Mouse (Mus musculus): ENCODE measurements at regions not wholly inside any gene's neighbourhood (a gene's known extent, or its start where the extent isn't known, plus 50 kb on each side); places are given as distances from the start of the nearest gene placed in this dataset.

DNA sequence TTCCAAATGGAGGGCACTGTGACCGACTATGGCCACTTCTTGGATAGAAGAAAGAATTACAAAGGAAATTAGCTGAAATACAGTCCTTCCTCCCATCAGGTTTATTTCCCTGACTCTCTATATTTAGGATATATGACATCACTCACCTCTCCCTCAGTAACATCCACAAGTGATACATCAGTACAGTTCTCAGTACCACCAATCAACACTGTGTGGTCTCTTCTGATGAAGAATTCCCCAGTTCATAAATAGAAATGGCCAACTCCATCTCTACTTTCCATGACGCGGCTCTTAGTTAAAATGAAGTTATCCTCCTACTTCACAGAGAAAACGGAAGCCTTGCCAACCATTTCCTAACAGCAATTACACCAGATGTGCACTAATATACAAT lies 208.3 kb upstream of the Dio2 start:
- DNase-seq (ENCODE audit: low spot score) = no peak

DNA sequence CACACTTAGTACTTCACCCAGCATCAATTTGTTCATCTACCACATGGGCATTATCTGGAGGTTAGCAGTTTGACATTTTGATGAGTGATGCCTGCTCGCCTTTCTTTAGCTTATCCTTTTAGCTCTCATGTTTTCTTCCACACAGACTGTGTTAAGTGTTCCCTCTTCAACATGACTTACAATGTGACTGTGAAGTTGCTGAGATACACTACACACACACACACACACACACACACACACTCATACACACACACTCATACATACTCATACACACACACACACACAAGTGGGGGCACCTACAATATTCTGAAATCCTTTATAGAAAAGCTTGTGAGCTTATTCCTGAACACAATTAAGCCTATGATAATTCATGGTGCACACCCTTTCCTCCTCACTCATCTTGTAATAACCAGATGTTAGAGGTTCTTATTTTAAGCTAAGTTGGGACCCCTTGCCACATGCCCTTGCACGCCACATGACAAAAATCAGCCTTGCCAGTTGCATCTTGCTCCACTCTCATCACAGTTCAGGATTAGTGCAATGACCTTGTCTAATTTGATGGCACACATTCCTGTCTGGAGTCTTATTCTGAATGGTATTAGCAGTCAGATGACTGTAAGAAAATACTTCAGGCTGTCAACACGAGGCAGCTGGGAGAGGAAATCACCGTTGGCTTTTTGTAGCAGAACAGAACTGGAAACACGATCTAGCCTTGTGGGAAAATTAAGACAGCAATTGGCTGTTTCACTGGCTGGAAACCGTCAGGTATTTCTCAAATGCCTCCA lies 207.7 kb upstream of the Dio2 start:
- DNase-seq (ENCODE audit: low spot score) = no peak

DNA sequence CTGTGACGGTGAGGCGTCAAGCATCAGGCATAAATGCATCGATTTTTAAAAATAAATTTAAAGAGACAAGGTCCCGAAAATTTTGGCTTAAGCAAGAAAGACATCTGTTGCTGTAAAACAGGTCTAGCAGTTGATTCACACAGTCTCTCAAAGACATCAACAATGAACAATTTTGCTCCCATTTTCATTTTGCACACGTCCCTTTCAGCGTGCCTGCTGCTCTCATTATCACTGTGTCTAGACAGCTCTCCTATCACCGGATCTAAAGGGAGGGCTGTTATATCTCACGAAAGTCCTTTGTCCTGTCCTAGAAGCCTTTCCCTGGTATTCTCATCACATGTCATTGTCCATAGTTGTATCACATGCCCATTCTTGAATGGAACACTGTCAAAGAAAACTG lies 194.4 kb upstream of the Dio2 start:
- no peak for DNase-seq (ENCODE audit: low spot score)

DNA sequence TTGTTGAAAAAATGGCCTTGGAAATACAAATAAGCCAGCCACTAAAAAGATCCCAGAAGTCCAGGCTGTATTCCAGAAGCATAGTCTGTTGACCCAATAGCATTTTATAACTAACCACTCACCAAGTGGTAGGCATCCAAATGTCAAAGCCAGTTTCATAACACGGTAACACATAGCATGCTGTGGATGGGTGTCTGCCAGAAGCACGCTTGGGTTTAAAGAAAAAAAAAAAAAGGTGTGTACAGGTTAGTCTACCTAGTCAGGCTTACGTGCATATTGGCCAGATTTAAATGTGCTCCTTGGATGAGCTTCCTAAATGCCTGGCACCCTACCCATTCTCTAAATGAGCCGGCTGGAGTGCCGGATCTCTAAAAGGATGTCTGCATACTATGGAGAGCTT lies 194.0 kb upstream of the Dio2 start:
- DNase-seq (ENCODE audit: low spot score) = no peak

DNA sequence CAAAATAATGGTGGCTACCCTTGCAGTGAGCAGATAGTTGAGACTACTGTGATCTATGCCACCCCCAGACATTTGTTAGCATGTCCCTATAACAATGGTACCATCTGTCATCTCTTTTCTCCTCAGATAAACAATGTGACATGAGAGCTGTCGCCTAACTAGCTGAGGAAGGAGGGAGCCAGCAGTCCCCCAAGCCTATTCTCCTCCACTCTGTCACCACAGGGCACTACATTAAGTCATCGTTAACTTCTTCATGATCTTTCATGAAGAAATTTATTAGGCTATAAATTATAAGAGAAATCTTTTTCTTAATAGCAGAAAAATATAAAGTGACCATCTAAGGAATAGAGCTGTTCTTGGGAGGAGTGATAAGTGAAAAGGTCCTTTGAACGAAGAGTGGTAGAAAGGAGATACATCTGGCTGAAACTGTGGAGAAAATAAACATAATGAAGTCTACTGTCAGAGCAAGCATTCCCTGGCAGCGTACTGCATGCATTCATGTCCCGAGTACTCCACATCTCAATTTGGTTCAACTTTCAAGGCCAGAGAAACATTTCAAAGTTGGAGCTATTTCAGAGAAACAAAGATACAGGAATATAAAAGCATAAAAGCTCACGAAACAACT lies 192.0 kb upstream of the Dio2 start:
- DNase-seq (ENCODE audit: low spot score) = no peak

DNA sequence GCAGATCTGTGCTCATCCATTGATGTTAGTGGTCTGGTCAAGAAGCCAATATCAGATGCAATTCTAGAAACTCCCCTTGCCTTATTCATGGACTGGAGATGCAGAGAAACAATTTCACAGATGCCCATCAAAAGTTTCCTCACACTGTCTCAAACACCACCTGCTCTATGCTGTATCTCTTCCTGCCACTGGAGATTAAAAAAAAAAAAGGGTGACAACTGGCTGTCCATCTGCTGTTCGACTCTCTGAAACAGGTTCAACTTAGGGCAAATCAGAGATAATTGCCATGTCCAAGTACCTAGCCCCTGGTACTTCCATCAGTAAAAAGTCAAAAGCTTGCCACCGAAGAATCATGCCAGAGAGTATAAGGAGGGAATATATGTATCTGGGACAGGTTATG lies 185.4 kb upstream of the Dio2 start:
- DNase-seq (ENCODE audit: low spot score) = no peak

DNA sequence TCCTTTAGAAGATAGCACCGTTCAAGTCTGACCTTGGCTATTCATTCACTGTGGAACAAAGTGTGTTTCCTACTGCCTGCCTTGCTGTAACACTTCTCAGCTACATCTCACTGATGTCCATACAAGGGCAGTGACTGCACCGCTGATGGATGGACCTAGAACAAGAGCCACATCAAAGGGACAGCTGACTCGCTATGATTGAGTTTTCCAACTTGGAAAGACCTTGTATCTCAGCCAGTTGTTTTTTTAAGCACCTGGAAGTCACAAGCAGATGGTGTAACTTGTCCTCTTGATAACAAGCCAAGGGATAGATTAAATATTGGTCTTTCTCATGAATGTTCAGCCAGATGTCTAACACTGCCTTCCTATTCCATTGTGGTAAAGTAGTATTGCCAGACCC lies 184.9 kb upstream of the Dio2 start:
- no peak for DNase-seq (ENCODE audit: low spot score)

DNA sequence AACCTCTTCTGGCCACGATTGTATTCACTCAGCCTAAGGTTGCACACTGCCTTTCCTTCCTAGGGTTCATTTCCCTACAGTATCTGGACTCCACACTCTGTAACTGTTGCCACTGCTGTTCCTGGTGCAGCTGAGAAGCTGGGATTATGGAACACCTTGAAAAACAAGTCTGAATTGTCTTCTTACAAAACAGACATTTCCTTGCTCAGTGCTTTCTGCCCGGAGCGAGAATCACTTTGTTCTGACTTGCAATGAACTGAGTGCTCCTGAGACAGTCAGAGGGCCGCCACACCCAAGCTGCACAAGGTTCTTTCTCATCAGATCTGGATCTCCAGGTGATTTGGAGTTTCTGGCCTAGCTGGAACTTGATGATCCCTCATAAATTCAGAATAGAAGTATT lies 183.0 kb upstream of the Dio2 start:
- no peak for DNase-seq (ENCODE audit: low spot score)

DNA sequence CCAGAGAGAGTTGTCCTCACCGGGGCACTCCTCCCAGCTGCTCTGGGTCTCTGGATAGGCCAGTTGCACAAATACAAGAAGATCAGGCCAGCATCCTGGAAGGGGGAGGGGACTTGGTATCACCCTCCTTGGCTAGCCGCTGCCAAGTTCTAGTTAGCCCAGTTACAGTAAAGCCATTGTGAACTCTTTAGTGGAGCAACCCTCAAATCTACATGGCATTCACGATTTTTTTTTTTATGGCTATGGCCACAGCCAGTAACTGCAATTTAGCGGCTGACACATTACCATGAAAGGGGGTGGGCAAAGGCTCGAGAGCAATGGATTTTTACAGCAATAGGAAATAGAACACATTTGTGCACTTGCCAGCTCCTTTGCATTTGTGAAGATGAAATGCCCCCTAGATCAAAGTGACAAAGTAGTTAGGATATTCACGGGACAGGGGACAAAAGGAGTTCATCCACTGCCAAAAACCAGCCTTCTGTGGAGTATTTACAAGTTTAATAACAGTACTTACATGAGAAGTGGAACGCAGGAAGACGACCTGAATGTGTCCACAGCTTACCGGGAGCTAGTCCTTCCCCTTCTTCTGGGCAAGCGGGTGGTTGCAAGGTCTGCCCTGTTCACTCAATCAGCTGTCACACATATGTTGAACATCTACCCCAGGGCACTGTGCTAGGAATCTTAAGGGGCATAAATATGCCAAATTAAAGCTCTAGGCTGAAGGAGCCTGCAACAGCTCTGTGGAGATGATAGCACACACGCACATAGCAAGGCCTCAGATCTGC lies 177.9 kb upstream of the Dio2 start:
- peak; percentile 49 for DNase-seq (ENCODE audit: low spot score)

DNA sequence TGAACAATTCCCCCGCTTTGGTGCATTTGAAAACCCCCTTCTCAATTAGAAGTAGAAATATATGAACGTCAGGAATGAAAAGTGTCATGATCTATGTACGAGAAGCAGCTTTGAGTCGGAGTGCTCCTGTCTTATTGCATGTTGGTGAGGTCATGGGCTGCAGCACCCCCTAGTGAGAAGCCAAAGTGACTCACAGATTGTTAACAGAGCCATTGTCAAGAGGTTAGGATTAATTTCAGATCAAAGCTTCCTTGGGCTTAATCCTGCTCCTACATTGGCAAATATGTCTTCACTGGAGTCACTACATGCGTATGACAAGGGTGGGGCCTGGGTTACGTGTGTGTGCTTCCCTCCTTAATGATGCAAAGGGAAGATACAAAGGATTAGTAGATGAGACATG lies 165.8 kb upstream of the Dio2 start:
- DNase-seq (ENCODE audit: low spot score) = peak; percentile 11

DNA sequence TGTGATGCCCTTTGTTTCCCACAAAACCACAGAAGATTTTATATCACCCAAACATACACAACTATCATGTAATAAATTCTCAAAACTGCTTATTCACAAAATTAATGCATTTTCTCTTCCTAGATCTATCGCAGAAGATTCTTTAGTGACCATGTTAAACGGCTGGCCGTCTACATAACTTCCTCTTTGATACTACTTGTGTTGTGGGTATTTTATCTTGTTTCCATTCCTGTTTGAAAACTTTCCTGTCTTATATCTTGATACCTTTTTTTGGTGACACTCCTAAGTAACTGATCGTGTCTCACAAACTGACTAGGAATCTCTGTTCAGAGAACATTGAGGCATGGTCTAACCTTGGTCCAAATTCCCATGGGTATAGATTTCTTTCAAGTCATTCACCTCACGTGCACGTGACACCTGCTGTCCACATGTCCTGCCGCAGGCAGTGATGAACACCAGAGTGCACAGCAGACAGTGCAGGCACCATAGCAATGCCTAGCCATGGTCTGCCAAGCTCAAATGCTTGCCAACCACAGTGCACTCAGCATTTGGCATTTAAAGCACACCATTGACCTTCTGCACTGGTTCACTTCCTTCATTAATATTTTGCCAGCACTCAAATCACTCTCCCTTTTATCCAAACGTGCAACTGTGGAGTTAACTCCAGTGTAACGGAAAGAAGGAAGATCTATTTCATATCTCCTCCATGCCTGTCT lies 155.6 kb upstream of the Dio2 start:
- DNase-seq (ENCODE audit: low spot score) = no peak

DNA sequence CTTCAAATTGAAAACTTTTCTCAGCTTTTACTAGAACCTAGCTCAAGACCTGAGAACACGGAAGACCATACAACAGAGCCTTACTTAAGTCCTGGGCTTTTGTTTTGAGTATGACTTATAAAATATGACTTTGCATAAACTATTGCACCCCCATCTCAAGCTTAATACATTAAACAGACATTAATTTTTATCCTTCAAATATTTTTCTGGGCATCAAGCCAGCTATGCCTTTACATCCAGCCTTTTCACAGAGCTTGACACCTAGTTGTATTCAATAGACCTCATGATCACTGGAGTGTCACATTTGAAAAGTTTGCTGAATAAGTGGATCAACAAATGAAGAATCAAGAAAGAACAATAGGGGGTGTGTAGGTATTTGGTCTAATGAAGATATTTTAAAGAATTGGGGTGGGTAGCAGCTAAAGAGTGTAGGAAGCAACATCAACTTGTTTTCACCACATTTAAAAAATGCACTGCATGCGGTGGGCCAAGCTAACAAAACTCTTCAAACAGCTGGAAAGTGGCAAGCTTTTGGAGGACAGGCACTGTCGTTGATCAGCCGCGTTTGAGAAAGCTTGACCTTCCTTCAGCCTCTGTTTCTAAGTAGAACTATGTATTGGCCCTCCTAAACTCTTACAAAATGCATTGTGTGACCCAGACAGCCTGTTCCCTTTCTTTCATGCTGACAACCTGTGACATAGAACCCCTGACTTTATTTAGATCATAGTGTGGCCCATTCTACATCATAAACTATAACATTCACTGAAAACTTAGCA lies 138.2 kb upstream of the Dio2 start:
- DNase-seq (ENCODE audit: low spot score) = no peak

DNA sequence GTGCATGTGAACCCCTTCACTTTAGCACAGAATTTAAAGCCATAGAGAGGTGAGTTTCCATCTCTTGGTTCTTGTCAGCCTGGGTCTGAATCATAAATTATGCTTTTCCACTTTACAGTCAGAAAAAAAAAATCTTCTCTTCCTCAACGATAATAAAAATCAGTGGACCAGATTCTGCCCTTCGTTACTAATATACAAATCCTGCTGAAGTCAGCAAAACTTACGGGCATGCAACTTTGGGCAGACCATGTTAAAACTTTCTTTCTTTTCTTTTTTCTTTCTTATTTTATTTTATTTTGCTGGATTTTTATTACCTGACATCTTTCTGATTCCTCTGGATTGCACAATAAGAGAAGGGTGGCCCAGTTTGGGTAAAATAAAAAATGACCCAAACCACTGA lies 136.6 kb upstream of the Dio2 start:
- DNase-seq (ENCODE audit: low spot score) = no peak

DNA sequence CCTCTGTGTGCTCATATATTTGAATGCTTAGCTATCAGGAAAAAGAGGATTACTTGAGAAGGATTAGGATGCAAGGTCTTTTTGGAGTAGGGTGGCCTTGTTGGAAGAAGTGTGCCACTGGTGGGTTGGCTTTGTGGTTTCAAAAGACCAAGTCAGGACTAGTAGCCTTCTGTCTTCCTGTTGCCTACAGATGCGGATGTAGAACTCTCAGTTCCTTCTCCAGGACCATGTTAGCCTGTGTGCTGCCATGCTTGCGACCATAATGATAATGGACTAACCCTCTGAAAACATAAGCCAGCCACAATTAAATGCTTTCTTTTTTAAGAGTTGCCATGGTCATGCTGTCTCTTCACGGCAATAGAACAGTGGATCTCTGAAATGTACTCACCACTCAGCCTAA lies 135.7 kb upstream of the Dio2 start:
- DNase-seq (ENCODE audit: low spot score) = no peak

DNA sequence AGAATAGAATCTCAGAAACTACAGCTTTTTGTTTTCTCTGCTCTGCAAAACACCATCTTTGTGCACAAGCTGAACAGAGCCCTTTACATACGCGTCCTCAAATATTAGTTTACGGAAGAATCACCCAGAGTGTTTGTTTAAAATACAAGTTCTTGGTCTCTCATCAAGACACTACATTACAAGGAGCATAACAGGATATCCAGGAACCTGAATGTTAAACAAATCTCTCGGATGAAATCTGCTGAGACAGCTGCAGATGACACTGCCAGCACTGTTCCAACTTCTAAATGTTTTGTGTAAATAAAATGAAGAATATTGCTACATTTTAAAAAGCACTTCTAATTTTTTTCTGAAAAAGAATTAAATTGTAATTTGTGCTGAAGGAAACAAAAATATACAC lies 128.4 kb upstream of the Dio2 start:
- no peak for DNase-seq (ENCODE audit: low spot score)

DNA sequence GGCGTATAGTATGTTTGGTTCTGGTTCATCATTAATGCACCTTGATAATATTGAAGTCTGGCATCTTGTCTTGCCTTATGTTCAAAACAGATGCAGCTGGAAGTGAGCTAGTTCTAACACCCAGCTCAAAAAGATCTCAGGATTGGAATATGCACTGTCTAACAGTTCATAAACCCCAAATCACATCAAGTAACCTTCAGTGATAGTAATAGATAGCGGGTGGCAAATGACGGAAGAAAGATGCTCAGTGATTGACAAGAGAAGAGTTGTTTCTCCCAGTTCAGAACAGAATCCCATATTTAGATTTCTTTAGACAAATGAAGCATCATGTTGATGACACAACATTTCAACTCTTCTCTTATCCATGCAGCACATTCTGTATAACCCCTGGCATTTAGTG lies 124.4 kb upstream of the Dio2 start:
- DNase-seq (ENCODE audit: low spot score) = no peak

DNA sequence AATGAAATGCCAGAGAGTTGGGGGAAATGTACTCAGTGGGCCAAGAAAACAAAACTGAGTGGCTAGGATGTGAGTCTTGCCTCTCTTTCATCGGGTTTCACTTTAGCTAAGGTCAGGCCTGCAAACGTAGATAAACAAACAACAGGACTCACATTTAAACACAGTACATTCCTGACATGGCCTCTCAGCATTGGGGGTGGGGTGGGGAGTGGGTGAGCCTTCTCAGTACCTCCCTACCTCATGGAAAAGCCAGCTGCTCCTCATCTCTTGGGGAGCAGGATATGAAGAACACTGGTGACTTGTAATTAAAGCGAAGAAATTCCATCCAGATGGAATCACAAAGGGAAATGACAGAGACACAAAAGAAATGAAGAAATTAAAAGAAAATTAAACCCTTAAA lies 119.5 kb upstream of the Dio2 start:
- DNase-seq (ENCODE audit: low spot score) = no peak

DNA sequence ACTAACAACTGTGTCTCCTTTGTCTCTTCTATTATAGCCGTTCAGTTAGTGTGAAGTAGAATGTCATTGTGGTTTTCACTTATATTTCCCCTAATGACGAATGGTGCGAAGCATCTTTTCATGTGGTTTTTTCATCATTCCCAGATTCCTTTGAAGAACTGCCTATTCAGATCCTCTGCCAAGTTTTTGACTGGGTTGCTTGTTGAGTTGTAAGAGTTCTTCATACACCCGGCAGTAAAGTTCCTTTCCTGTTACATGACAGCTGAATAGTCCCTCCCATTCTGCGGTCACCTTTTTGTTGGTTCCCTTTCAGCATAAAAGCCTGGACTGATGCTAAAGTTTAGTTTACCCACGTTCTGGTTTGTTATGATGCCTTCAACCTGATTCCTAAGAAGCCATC lies 72.4 kb upstream of the Dio2 start:
- no peak for DNase-seq (ENCODE audit: low spot score)

DNA sequence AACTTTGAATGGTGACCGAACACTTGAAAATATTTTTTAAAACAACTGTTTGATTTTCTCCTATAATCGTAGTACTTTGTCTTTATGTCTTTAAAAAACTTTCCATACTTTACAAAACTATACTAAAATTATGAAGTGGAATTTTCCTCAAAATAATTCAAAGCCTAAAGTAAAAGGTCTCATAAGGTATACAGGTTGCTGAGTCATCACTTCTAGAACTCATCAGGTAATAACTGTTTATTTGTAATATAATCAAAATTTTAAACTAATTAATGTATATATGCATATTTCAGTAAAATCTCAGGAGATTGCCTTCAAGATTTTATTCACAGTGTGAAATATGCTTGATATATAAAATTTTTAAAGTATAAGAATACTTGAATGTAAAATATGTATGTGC lies 52.3 kb upstream of the Dio2 start:
- DNase-seq (ENCODE audit: low spot score) = no peak
